Mouse (Mus musculus) heart, postnatal 0 days (tissue): ENCODE measurements around the gene Ryr3.

Experiments
- CTCF ChIP-seq: IDR thresholded peaks from 2 replicates; pipeline ENCODE4 v1.5.1; 2016; ENCODE audit warnings: antibody characterized with exemption, control low read depth, low read depth
- EP300 ChIP-seq: IDR thresholded peaks from 2 replicates; pipeline ENCODE4 v1.6.1; 2016; ENCODE audit warnings: antibody characterized with exemption, low read depth

GRCm38 (mm10) chr2:112799995-112800353, 416.9 kb downstream of the Ryr3 start:
- TF ChIP-seq EP300 (no peak), CTCF (peak; percentile 90)
